Mouse (Mus musculus): ENCODE measurements around the gene Klhl3. TPM values are rescaled to one million over a fixed set of nuclear protein-coding genes. Genes with fewer than 3 reads are reported as not detected.
A peak's percentile ranks its signal among the peaks of the same experiment; 100 is the strongest.

Gene Klhl3
- total and polyA plus RNA-seq, 2 experiments from 2014 or later: 5.6 to 7.4 TPM

DNA sequence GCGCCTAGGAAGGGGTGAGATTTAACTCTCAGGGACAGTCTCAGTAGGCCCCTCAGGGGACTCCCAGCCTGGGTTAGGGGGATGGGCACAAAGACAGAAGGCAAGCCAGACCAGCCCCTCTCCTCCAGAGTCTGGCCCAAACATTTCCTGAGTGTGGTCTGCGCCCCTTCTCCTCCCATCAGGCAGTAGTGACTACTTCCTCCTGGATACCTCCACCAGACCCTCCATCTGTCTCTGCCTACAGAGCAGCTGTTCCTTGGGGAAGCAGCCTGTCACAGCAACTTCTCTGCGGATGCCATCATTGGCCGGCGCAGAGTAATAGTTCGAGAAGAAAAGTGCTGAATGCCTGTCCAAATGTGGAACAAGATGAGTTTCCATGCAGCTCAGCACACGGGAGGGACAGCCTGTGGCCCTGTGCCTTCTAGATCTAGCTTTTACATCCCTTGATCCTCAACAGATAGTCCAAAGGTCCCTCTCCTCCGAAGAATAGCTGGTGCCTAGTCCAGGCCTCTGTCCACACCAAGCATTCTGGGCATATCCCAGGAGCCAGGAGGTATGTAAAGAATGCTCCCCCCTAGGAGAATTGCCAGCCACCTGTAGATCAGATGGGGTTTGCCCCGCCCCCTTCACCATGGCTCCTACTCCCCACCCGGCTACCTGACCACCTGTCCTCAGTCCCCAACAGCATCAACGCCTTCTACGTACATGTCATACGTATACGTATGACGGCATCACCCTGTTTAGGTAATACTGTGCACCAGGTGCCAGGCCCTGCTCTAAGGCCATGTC, 44.8 kb downstream of the Klhl3 start:
- H3K9me3 ChIP-seq (replicated peaks; ENCODE audit: control insufficient read depth, low read length): no peaks in the 10 kb centered on the region
- ATAC-seq (ENCODE audit: insufficient read depth, low read depth) (no peak), DNase-seq (ENCODE audit: low spot score) (no peak)
- H3K27ac ChIP-seq (ENCODE audit: low read depth): peak overlapping the region; percentile 91; the same call in 1 of the 2 replicates
- no peak overlapping the region for H3K9ac ChIP-seq (replicated peaks; ENCODE audit: low read depth, low read length)
- no peaks in the 10 kb centered on the region for H3K27me3 ChIP-seq (ENCODE audit: control insufficient read depth, insufficient read depth, low read length)
- no peak overlapping the region for H3K4me2 ChIP-seq (ENCODE audit: low read depth, low read length)
- H3K4me3 ChIP-seq (ENCODE audit: low read depth, low read length): no peak overlapping the region
- H3K36me3 ChIP-seq (replicated peaks; ENCODE audit: control insufficient read depth, insufficient read depth, low read length): no peaks in the 10 kb centered on the region; the same call in 1 of the 2 replicates
- 88% methylated on average over 15 of the region's 15 CpGs for WGBS
- H3K4me1 ChIP-seq (ENCODE audit: control insufficient read depth, insufficient read depth): peaks cover 33% of the 10 kb centered on the region
- no peak for TF ChIP-seq EP300 (IDR thresholded peaks at IDR 0.05; ENCODE audit: low read depth)
- no peak for TF ChIP-seq CTCF (IDR thresholded peaks at IDR 0.05; ENCODE audit: low read depth)

- Histone ChIP-seq H3K27ac (ENCODE audit: low read depth) (peak overlapping the region; percentile 91), H3K4me1 (ENCODE audit: control insufficient read depth, insufficient read depth) (peaks cover 33% of the 10 kb centered on the region), H3K27me3 (ENCODE audit: control insufficient read depth, insufficient read depth, low read length) (no peaks in the 10 kb centered on the region), H3K9ac (replicated peaks; ENCODE audit: low read depth, low read length) (no peak overlapping the region), H3K9me3 (replicated peaks; ENCODE audit: control insufficient read depth, low read length) (no peaks in the 10 kb centered on the region), H3K4me2 (ENCODE audit: low read depth, low read length) (peak overlapping the region; percentile 25), H3K4me3 (ENCODE audit: low read depth, low read length) (peak overlapping the region; percentile 15; the same call in 1 of the 2 replicates), H3K36me3 (replicated peaks; ENCODE audit: control insufficient read depth, insufficient read depth, low read length) (peaks cover 5% of the 10 kb centered on the region)
- TF ChIP-seq CTCF (IDR thresholded peaks at IDR 0.05; ENCODE audit: low read depth): peak; percentile 57
- peak; percentile 64 for TF ChIP-seq EP300 (IDR thresholded peaks at IDR 0.05; ENCODE audit: low read depth)
- ATAC-seq (ENCODE audit: insufficient read depth, low read depth) (peak; percentile 77), DNase-seq (ENCODE audit: low spot score) (peak; percentile 80)
- 34% methylated on average over 17 of the region's 17 CpGs for WGBS
These were observed 45.8 kb downstream of the Klhl3 start for GRCm38 (mm10) chr13:58067540-58068103.

- Histone ChIP-seq H3K27me3 (ENCODE audit: control insufficient read depth, insufficient read depth, low read length) (no peaks in the 10 kb centered on the region), H3K27ac (ENCODE audit: low read depth) (peak overlapping the region; percentile 91), H3K36me3 (replicated peaks; ENCODE audit: control insufficient read depth, insufficient read depth, low read length) (peaks cover 9% of the 10 kb centered on the region), H3K4me2 (ENCODE audit: low read depth, low read length) (peak overlapping the region; percentile 25), H3K9ac (replicated peaks; ENCODE audit: low read depth, low read length) (no peak overlapping the region), H3K4me1 (ENCODE audit: control insufficient read depth, insufficient read depth) (peaks cover 33% of the 10 kb centered on the region), H3K9me3 (replicated peaks; ENCODE audit: control insufficient read depth, low read length) (no peaks in the 10 kb centered on the region), H3K4me3 (ENCODE audit: low read depth, low read length) (no peak overlapping the region)
- DNase-seq (ENCODE audit: low spot score) (peak; percentile 69), ATAC-seq (ENCODE audit: insufficient read depth, low read depth) (peak; percentile 62)
- no peak; the same call in 1 of the 2 replicates for TF ChIP-seq EP300 (IDR thresholded peaks at IDR 0.05; ENCODE audit: low read depth)
- TF ChIP-seq CTCF (IDR thresholded peaks at IDR 0.05; ENCODE audit: low read depth): no peak
- 29% methylated on average over 14 of the region's 14 CpGs for WGBS
These were observed 46.6 kb downstream of the Klhl3 start for GRCm38 (mm10) chr13:58066496-58067389.

GRCm38 (mm10) chr13:58066081-58066495, 47.3 kb downstream of the Klhl3 start:
- Histone ChIP-seq H3K4me2 (ENCODE audit: low read depth, low read length) (no peak overlapping the region), H3K9me3 (replicated peaks; ENCODE audit: control insufficient read depth, low read length) (no peaks in the 10 kb centered on the region), H3K36me3 (replicated peaks; ENCODE audit: control insufficient read depth, insufficient read depth, low read length) (peaks cover 12% of the 10 kb centered on the region), H3K9ac (replicated peaks; ENCODE audit: low read depth, low read length) (no peak overlapping the region), H3K27me3 (ENCODE audit: control insufficient read depth, insufficient read depth, low read length) (no peaks in the 10 kb centered on the region), H3K4me1 (ENCODE audit: control insufficient read depth, insufficient read depth) (peaks cover 33% of the 10 kb centered on the region), H3K4me3 (ENCODE audit: low read depth, low read length) (no peak overlapping the region), H3K27ac (ENCODE audit: low read depth) (peak overlapping the region; percentile 91)
- 69% methylated on average over 13 of the region's 13 CpGs for WGBS
- ATAC-seq (ENCODE audit: insufficient read depth, low read depth) (no peak), DNase-seq (ENCODE audit: low spot score) (no peak)
- TF ChIP-seq EP300 (IDR thresholded peaks at IDR 0.05; ENCODE audit: low read depth): no peak

GRCm38 (mm10) chr13:58065316-58065715, 48.1 kb downstream of the Klhl3 start:
- no peaks in the 10 kb centered on the region for H3K9me3 ChIP-seq (replicated peaks; ENCODE audit: control insufficient read depth, low read length)
- peaks cover 12% of the 10 kb centered on the region for H3K36me3 ChIP-seq (replicated peaks; ENCODE audit: control insufficient read depth, insufficient read depth, low read length)
- TF ChIP-seq CTCF (IDR thresholded peaks at IDR 0.05; ENCODE audit: low read depth) (no peak), EP300 (IDR thresholded peaks at IDR 0.05; ENCODE audit: low read depth) (no peak)
- H3K4me1 ChIP-seq (ENCODE audit: control insufficient read depth, insufficient read depth): peaks cover 30% of the 10 kb centered on the region
- ATAC-seq (ENCODE audit: insufficient read depth, low read depth) (no peak), DNase-seq (ENCODE audit: low spot score) (no peak)
- H3K27me3 ChIP-seq (ENCODE audit: control insufficient read depth, insufficient read depth, low read length): no peaks in the 10 kb centered on the region
- H3K27ac ChIP-seq (ENCODE audit: low read depth): no peak overlapping the region
- H3K4me3 ChIP-seq (ENCODE audit: low read depth, low read length): no peak overlapping the region
- 72% methylated on average over 5 of the region's 5 CpGs for WGBS
- H3K4me2 ChIP-seq (ENCODE audit: low read depth, low read length): no peak overlapping the region
- H3K9ac ChIP-seq (replicated peaks; ENCODE audit: low read depth, low read length): no peak overlapping the region

All from heart, postnatal 0 days (tissue).